Mouse (Mus musculus): Measurements from ENCODE around the gene Lbhd2. TPM values are rescaled to one million over a fixed set of nuclear protein-coding genes. Genes with fewer than 3 reads are reported as not detected.

The Lbhd2 gene
- polyA plus RNA-seq, 1 experiment from 2014 or later, result 5.9 TPM

- no peak for DNase-seq (ENCODE audit: low spot score)
Measured at GRCm38 (mm10) chr12:111404880-111405279, 1.7 kb upstream of the Lbhd2 start.

DNA sequence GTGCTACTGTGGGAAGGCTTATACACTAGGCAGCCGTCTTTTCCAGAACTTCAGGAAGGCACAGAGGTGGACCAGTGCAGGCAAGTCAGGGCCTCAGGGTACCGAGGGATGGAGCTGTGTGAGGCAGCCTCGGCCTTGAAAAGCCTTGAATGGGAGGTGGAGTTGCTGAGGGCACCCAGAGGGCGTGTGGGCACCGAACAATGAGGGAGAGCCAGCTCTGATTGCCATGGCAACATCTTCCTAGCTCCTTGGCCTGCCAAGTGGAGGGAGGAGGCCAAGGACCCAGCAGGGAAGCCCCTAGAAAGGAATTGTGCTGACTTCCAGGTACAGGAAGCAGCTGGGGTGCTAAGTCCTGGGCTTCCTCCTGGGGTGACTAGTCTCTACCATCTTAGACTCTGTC is 3.0 kb downstream of the Lbhd2 start:
- DNase-seq (ENCODE audit: low spot score), result no peak

DNA sequence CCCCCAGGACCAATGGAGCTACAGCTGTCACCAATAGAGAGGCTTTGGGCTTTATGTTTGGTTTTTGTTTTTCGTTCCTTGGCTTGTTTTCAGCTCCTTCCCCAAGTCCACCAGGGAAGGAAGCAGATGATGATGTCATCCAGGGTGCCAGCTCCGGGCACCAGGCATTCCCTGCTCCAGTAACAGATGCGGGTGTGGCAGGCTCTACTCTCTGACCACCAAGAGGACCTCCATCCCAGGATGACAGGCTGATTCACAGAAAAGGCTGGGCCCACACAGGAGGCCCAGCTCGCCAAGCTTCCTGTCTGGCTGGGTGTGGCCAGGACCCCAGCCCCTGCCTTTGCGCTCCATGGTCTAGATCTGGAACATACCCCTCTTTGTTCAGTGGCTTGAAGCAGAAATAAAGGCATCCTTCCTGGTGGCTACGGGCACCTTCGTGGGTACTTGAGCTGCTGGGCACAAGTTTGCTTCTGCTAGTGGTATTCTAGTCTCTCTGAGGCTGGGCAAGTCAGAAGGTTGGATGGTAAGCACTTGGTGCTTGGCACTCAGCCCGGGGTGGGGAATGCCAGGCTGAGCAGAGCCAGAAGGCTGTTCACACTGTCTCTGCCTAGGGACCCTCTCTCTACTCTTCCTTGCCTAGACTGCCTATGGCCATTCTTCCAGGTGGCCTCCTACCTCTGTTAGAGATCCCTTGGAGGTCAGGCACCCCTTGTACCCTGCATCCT is 5.2 kb downstream of the Lbhd2 start:
- DNase-seq (ENCODE audit: low spot score), result no peak

GRCm38 (mm10) chr12:111412581-111413284 is 6.1 kb downstream of the Lbhd2 start:
- DNase-seq (ENCODE audit: low spot score), result no peak

GRCm38 (mm10) chr12:111413300-111413699 is 6.7 kb downstream of the Lbhd2 start:
- peak; percentile 79 for DNase-seq (ENCODE audit: low spot score)

DNA sequence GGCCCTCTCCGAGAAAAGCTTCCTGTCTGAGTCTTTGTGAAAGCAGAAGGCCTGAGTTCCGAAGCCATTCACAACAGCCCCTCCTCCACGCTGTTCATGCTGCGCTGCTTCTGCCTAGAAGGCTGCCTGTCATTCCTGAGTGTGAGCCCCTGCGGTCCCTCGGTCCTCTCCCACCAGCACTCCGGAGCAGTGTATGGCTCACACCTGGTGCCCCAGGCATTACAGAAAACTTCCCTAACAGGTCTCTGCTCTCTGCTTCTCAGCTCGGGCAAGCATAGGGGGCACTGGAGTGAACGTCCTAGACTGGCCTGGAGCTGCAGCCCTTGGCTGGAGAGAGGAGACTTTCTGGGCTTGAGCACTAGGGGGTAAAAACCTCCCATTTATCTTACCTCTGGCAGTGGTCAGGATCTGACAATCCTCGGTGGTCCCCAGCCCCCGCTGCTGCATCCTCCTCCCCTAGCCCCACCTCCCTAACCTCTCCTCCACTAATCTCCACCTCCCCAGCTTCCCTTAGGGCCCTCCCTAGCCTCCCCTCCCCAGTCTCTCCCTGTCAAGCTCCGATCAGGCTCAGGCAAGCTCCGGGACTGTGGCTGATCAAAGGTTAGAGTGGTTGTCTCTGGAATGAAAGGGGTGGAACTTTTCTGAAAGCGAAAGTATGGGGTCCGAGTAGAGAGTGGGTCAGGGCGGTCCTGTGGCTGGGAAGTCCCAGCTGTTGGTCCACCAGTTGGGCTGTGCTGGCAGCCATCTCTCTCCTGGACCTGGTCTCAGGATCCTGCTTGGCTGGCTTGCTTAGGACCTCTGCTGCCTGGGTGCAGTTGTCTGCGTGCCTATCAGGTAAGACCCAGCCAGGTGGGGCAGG is 10.5 kb downstream of the Lbhd2 start, which contains the start of gene Exoc3l4:
Gene Exoc3l4 (plus strand): TSS at position 97 of the 859 bp plus-strand sequence.
- no peak for DNase-seq (ENCODE audit: low spot score)

DNA sequence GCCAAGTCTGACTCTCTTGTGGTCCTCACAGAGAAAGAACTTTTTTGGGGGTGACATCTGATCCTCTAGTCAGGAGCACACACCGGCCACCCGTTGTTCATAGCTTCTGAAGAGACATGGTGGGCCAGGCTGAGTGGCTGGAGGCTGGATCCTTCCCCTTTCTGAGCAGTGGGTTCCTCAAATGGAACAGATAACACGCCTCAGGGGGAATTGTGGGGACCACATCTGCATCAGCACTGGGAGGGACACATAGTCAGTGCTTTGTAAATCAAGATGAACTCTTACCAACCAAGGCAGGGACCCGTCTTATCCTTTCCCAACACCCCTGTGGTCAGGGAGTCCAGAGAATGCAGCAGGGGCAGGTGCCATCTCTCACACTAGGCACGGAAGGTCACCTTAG is 13.3 kb downstream of the Lbhd2 start:
- no peak for DNase-seq (ENCODE audit: low spot score)

DNA sequence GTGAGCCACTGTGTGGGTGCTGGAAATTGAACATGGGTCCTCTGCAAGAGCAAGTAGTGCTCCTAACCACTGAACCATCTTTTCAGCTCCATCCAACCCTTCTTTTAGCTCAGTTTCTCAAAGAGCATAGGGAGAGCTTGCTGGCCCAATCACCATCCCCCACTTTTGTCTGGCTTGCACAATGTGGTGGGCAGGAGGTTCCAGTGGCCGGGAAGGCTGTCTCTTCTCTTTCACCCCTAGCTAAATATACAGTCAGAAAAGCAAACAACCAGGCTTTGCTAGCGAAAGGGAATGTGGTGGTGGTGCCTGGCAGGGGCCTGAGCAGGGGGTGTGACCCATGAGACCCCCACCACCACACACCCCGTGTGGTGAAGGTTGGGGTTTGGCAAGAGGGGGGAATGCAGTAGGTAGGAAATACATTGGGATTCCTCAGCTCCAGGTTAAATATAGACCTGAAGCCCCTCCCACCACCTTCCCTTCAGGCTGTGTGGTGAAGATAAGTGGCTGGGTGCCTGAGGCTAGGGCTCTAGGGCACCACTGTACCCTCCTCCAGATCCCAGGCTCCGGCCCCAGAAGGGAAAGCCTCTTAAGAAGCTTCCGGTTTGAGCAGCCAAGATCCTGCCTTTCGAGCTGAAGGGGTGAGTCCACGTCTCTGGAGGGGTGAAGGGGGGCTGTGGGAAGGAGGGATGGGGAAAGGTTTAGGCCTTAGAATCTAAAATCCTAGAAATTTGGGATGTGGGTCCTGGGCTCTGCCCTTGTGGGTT is 14.5 kb downstream of the Lbhd2 start:
- DNase-seq (ENCODE audit: low spot score), result no peak

DNA sequence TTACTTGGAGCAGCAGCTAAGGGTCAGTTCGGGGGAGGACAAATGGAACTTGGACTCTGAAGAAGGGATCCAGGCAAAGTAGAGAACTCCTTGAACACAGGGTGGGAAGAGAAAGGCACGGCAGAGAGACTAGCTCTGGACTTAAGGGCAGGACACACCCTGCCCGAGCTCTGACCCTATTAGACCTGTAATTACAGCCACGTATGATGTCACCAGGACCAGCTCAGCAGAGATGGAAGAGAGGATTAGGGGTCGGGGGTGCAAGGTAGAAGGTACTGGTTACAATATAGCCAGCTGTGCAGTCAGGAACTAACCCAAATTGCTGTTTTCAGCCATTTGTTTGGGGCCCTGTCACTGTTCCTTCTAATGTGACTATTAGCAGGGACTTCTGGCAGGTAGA is 16.2 kb downstream of the Lbhd2 start:
- DNase-seq (ENCODE audit: low spot score), result no peak

DNA sequence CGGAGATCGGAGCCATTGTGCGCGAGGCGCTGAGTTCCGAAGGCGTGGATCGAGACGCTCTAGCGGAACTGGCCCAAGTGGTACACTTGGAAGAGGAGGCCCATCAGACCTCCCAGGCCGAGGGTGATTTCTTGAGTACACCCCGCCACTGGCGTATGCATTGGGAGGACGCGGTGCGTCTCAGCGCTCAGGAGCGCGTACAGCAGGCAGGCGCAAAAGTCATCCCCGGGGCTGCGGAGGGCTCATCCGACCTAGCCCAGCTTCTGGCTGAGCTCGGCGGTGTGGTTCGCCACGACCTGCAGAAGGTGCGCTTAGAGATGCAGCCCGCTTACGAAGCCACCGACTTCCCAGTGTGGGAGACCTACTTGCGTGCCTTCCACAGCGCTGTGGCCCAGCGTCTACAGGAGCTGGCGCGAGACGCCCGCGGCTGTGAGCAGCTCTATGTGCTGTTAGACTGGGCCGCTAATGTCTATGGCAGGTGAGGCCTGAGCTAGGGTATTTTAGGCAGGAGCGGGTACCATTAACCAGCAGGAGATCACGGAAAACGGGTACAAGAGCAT is 17.0 kb downstream of the Lbhd2 start:
- DNase-seq (ENCODE audit: low spot score), result no peak

DNA sequence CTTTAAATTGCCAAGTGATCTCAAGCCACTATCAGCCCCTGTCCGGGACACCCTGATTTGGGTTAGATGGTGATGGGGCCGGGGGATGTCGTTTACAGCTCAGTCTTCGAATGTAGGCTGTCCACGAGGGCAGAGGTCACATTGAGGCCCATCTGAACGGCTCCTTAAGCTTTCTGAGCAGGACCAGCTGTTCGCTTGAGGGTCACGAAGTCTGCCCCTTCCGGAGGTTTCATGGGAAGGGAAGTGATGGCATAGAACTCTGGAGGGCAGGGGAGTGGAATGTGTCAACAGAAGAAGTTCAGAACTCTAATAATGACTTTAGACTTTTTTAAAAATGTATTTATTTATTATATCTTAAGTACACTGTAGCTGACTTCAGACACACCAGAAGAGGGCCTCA is 17.9 kb downstream of the Lbhd2 start:
- DNase-seq (ENCODE audit: low spot score), result no peak

DNA sequence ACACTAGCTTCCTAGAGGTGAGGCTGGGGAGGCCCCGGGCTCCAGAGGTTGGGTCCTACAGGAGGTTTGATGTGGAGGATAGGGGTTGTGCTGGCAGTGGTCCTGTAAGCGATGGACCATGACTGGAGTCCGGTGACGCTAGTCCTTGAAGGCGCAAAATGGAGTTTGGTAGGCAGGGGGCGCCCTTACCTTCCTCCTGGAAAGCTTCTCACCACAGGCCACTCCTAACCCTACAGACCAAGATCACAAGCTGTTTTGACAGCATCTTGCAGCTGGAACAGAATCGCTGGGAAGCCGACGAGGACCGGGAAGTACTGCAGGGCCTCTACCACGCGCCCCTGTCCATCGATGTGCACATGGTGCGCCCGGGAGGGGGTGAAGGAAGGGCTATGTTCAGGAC is 18.6 kb downstream of the Lbhd2 start:
- DNase-seq (ENCODE audit: low spot score), result peak; percentile 66

- DNase-seq (ENCODE audit: low spot score), result peak; percentile 82
Measured at GRCm38 (mm10) chr12:111425789-111426460, 19.3 kb downstream of the Lbhd2 start.

GRCm38 (mm10) chr12:111427438-111428113 is 21.0 kb downstream of the Lbhd2 start:
- no peak for DNase-seq (ENCODE audit: low spot score)

- DNase-seq (ENCODE audit: low spot score), result no peak
Measured at GRCm38 (mm10) chr12:111428364-111428763, 21.8 kb downstream of the Lbhd2 start.

GRCm38 (mm10) chr12:111428961-111429911 is 22.6 kb downstream of the Lbhd2 start:
- peak; percentile 57 for DNase-seq (ENCODE audit: low spot score)

- DNase-seq (ENCODE audit: low spot score), result no peak
Measured at GRCm38 (mm10) chr12:111430049-111430867, 23.6 kb downstream of the Lbhd2 start.
